Mouse (Mus musculus) heart, embryonic 12.5 days (tissue): ENCODE measurements at regions not wholly inside any gene's neighbourhood (a gene's known extent, or its start where the extent isn't known, plus 50 kb on each side); places are given as distances from the start of the nearest gene placed in this dataset.

Experiments used
- ATAC-seq: fragments of 200-750 bp; cut with Nextera tagmentation; 2 replicates; pipeline ENCODE4 v1.8.0; 2017; ENCODE audit warnings: moderate TSS enrichment, moderate library complexity; ENCODE audit not compliant: insufficient number of reproducible peaks, low FRiP score
- H3K27ac ChIP-seq: fragments of 300-500 bp; sonication (generic); 2 replicates; pipeline ENCODE4 v1.5.1; 2016; ENCODE audit warnings: mild to moderate bottlenecking, moderate library complexity; ENCODE audit not compliant: poor library complexity, severe bottlenecking
- H3K27me3 ChIP-seq: fragments of 300-500 bp; sonication (generic); replicated peaks from 2 replicates; pipeline ENCODE4 v1.6.1; 2016; ENCODE audit warnings: mild to moderate bottlenecking, moderate library complexity
- H3K36me3 ChIP-seq: fragments of 300-500 bp; sonication (generic); 2 replicates; pipeline ENCODE4 v1.6.1; 2016; ENCODE audit warnings: mild to moderate bottlenecking, moderate library complexity
- H3K4me1 ChIP-seq: fragments of 300-500 bp; sonication (generic); replicated peaks from 2 replicates; pipeline ENCODE4 v1.6.1; 2016; ENCODE audit warnings: mild to moderate bottlenecking
- H3K4me2 ChIP-seq: fragments of 300-500 bp; sonication (generic); 2 replicates; pipeline ENCODE4 v1.6.1; 2016; ENCODE audit warnings: mild to moderate bottlenecking, moderate library complexity
- H3K4me3 ChIP-seq: fragments of 300-500 bp; sonication (generic); 2 replicates; pipeline ENCODE4 v1.5.1; 2016; ENCODE audit warnings: mild to moderate bottlenecking
- H3K9ac ChIP-seq: fragments of 300-500 bp; sonication (generic); 2 replicates; pipeline ENCODE4 v1.6.1; 2016; ENCODE audit warnings: mild to moderate bottlenecking, moderate library complexity
- H3K9me3 ChIP-seq: fragments of 300-500 bp; sonication (generic); replicated peaks from 2 replicates; pipeline ENCODE4 v1.6.1; 2016; ENCODE audit warnings: mild to moderate bottlenecking, moderate library complexity
- WGBS: fragments of 180-500 bp; shearing (Covaris S2); methylation state at CpG from one replicate; pipeline ENCODE4 v1.1.7; 2016; 5-methylcytosine and 5-hydroxymethylcytosine counted together

- Histone ChIP-seq H3K4me1 (no peaks in the 10 kb centered on the region), H3K4me2 (no peak overlapping the region), H3K27me3 (no peaks in the 10 kb centered on the region), H3K36me3 (no peaks in the 10 kb centered on the region), H3K4me3 (no peak overlapping the region), H3K27ac (no peak overlapping the region), H3K9ac (no peak overlapping the region), H3K9me3 (no peaks in the 10 kb centered on the region)
- no peak for ATAC-seq
- 69% methylated on average over 3 of the region's 3 CpGs for WGBS
These were observed 128.7 kb upstream of the Prkg2 start for GRCm38 (mm10) chr5:99165807-99166360.

DNA sequence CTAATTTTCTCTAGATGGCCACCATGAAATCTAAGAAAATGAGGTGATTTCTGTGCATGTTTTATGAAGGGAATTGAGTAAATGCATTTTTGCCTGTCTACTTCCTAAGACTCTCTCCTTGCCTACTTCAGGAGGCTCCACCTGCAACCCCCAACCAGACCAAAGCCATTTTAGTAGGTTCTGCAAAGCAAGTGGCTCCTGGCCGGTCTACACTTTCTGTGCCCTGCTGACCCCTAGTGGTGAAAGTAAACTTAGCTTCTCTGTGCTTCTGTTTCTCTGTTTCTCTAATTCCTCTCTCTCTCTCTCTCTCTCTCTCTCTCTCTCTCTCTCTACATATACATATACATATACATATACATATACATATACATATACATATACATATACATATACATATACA is 120.8 kb upstream of the Prkg2 start:
- H3K27me3 ChIP-seq: peaks cover 11% of the 10 kb centered on the region; the same call in 1 of the 2 replicates
- H3K36me3 ChIP-seq: no peaks in the 10 kb centered on the region
- no peak for ATAC-seq
- WGBS: 4% methylated on average over 1 of the region's 1 CpGs
- H3K27ac ChIP-seq: no peak overlapping the region
- no peak overlapping the region for H3K9ac ChIP-seq
- no peak overlapping the region for H3K4me3 ChIP-seq
- no peak overlapping the region for H3K4me2 ChIP-seq
- no peaks in the 10 kb centered on the region for H3K4me1 ChIP-seq
- H3K9me3 ChIP-seq: no peaks in the 10 kb centered on the region

DNA sequence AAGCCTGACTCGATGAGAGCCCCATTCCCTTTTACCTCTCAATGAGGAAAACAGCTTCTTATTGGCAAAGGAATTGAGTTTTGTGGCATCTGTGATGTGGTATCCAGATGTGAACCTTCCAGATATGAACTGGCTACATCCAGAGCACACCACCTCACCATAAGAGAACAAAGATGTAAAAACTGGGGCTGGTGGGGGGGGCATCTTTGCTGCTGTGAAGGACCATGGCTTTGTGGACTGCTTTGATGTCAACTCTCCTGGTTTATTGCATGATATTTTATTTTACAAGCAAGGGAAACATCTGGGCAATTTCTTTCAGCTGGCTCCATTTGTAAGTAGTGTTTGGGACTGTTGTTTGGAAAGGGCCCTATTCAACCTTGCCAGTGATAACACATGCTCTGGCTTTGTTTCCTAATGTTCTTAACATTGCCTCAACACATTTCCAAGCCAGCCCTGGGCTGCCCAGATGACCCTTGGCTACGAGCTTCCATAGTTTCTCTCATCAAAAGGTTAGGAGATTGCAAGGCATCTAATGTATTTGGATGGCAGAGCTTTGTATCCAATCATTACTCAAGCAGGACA is 116.2 kb upstream of the Prkg2 start:
- Histone ChIP-seq H3K4me3 (no peak overlapping the region), H3K36me3 (no peaks in the 10 kb centered on the region), H3K27me3 (peaks cover 11% of the 10 kb centered on the region; the same call in 1 of the 2 replicates), H3K9ac (no peak overlapping the region), H3K27ac (no peak overlapping the region), H3K4me2 (no peak overlapping the region), H3K9me3 (no peaks in the 10 kb centered on the region), H3K4me1 (0 out of 2 replicates have a peak, but pooled peaks cover 3% of the 10 kb centered on the region)
- ATAC-seq: no peak
- WGBS: 59% methylated on average over 2 of the region's 2 CpGs

DNA sequence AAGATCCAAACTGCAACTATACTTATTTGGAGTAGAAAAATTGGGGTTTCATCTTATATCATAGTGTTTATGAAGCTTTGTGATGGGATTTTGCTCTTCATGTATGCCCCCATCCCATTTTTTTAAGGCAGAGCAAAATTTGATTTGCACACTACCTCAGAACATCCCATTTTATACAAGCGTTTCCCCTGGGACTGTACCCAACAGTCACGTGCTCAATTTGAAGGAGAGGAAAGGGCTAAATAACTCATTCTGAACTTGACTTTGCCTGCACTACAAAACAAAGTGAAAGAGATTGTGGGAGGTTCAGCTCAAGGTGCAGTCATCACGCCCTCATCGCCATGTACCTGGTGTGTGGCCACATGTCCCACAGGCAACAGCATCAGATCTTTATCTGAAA is 115.1 kb upstream of the Prkg2 start:
- Histone ChIP-seq H3K9ac (no peak overlapping the region), H3K4me2 (no peak overlapping the region), H3K27me3 (peaks cover 8% of the 10 kb centered on the region; the same call in 1 of the 2 replicates), H3K36me3 (no peaks in the 10 kb centered on the region), H3K27ac (no peak overlapping the region), H3K4me3 (no peak overlapping the region), H3K4me1 (0 out of 2 replicates have a peak, but pooled peaks cover 3% of the 10 kb centered on the region), H3K9me3 (no peaks in the 10 kb centered on the region)
- no peak for ATAC-seq
- WGBS: 79% methylated on average over 4 of the region's 4 CpGs

DNA sequence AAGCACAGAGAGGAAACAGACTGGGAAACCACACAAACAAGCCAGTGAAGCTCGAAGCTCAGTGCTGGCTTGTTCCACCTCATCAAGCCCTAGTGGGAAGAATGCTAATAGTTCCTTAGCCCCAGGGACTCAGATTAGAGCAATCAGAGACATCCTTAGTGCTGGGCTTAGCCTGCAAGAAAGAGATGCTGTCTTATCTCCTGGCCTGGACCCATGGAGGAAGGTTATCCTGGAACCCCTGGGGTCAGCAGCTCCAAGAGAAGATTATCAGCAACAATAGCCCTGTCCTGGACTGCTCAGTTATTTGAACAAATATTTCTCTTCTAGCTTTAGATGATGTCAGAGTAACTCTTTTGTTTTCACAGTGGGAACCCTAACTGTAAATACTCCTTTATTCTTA is 112.8 kb upstream of the Prkg2 start:
- Histone ChIP-seq H3K36me3 (no peaks in the 10 kb centered on the region), H3K4me3 (no peak overlapping the region), H3K27me3 (no peaks in the 10 kb centered on the region), H3K4me2 (no peak overlapping the region), H3K27ac (no peak overlapping the region), H3K9ac (no peak overlapping the region), H3K4me1 (0 out of 2 replicates have a peak, but pooled peaks cover 3% of the 10 kb centered on the region), H3K9me3 (no peaks in the 10 kb centered on the region)
- WGBS: 9% methylated on average over 1 of the region's 1 CpGs
- peak; percentile 69; the same call in 1 of the 2 replicates for ATAC-seq

DNA sequence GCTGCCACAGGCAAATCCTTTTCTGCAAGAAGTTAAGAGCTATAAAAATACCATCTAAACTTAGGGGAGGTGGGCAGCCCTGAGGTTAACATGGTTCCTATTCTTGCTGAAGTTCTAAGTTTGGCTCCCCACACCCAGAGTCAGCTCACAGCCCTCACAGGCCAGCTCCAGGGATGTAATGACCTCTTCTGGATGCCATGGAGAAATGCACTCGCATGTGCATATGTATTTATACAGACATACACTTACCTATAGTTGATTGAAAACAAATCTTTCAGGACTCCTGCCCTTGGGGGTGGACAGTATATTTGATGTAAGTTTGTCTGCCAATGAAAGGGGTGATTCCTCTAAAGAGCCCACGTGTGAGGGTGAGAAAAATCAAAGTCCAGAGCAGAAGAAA is 95.5 kb upstream of the Prkg2 start:
- H3K27ac ChIP-seq: no peak overlapping the region
- no peak overlapping the region for H3K4me2 ChIP-seq
- no peaks in the 10 kb centered on the region for H3K36me3 ChIP-seq
- no peaks in the 10 kb centered on the region for H3K27me3 ChIP-seq
- H3K9me3 ChIP-seq: no peaks in the 10 kb centered on the region
- no peak overlapping the region for H3K9ac ChIP-seq
- no peak for ATAC-seq
- WGBS: 72% methylated on average over 2 of the region's 2 CpGs
- no peak overlapping the region for H3K4me3 ChIP-seq
- 0 out of 2 replicates have a peak, but pooled peaks cover 3% of the 10 kb centered on the region for H3K4me1 ChIP-seq

GRCm38 (mm10) chr5:99128628-99129027 is 91.5 kb upstream of the Prkg2 start:
- ATAC-seq: no peak
- H3K4me3 ChIP-seq: no peak overlapping the region
- 0 out of 2 replicates have a peak, but pooled peaks cover 3% of the 10 kb centered on the region for H3K4me1 ChIP-seq
- no peaks in the 10 kb centered on the region for H3K27me3 ChIP-seq
- H3K36me3 ChIP-seq: no peaks in the 10 kb centered on the region
- no peaks in the 10 kb centered on the region for H3K9me3 ChIP-seq
- 49% methylated on average over 6 of the region's 6 CpGs for WGBS
- H3K9ac ChIP-seq: no peak overlapping the region
- H3K27ac ChIP-seq: no peak overlapping the region
- H3K4me2 ChIP-seq: no peak overlapping the region

DNA sequence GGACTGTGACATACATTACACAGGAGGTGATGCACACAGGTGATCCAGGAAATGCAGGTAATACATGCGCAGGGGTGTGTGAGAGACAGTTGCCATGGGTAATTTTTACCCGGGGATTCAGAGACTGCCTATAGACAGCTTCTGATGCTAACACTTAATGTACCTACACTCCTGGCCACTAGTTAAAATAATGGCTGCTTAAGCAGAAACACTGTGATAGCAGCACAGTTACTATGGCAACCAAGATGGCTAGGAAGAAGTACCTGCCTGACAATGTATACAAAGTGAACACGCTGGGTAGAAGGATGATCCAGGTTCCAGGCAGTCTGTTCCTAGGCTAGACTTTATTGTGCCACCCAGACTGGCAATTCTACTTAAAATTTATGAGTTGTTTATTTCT is 88.3 kb upstream of the Prkg2 start:
- ATAC-seq: no peak
- H3K36me3 ChIP-seq: no peaks in the 10 kb centered on the region
- H3K4me3 ChIP-seq: no peak overlapping the region
- no peak overlapping the region for H3K4me2 ChIP-seq
- H3K9me3 ChIP-seq: no peaks in the 10 kb centered on the region
- H3K27me3 ChIP-seq: no peaks in the 10 kb centered on the region
- 0 out of 2 replicates have a peak, but pooled peaks cover 3% of the 10 kb centered on the region for H3K4me1 ChIP-seq
- WGBS: 83% methylated on average over 3 of the region's 3 CpGs
- no peak overlapping the region for H3K9ac ChIP-seq
- H3K27ac ChIP-seq: no peak overlapping the region

DNA sequence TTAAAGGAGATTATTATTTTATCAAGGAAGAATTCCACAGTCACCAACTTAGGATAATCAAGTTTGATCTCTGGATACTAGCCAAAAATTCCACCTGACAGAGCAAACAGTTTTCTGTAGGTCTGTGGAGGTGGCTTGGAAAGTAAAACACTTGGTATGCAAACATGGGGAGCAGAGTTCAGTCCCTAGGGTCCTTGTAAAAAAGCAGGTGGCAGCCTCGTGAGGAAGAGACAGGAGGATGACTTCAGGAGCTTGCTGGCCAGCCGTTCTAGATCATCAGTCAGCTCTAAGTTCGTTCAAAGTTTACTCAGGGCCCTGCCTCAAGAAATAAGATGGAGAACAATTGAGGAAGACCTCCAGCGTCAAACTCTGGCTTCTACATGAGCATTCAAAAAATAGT is 74.6 kb upstream of the Prkg2 start:
- Histone ChIP-seq H3K4me2 (no peak overlapping the region), H3K4me3 (no peak overlapping the region), H3K9me3 (no peaks in the 10 kb centered on the region), H3K9ac (no peak overlapping the region), H3K27ac (no peak overlapping the region), H3K4me1 (no peaks in the 10 kb centered on the region), H3K27me3 (no peaks in the 10 kb centered on the region; the same call in 1 of the 2 replicates), H3K36me3 (no peaks in the 10 kb centered on the region)
- 78% methylated on average over 4 of the region's 4 CpGs for WGBS
- no peak for ATAC-seq

- no peaks in the 10 kb centered on the region for H3K36me3 ChIP-seq
- no peaks in the 10 kb centered on the region for H3K4me1 ChIP-seq
- no peak for ATAC-seq
- no peaks in the 10 kb centered on the region; the same call in 1 of the 2 replicates for H3K27me3 ChIP-seq
- H3K27ac ChIP-seq: no peak overlapping the region
- no peak overlapping the region for H3K4me2 ChIP-seq
- no peak overlapping the region for H3K9ac ChIP-seq
- WGBS: 51% methylated on average over 4 of the region's 4 CpGs
- H3K9me3 ChIP-seq: no peaks in the 10 kb centered on the region
- no peak overlapping the region for H3K4me3 ChIP-seq
These were observed 74.1 kb upstream of the Prkg2 start for GRCm38 (mm10) chr5:99111235-99111634.

DNA sequence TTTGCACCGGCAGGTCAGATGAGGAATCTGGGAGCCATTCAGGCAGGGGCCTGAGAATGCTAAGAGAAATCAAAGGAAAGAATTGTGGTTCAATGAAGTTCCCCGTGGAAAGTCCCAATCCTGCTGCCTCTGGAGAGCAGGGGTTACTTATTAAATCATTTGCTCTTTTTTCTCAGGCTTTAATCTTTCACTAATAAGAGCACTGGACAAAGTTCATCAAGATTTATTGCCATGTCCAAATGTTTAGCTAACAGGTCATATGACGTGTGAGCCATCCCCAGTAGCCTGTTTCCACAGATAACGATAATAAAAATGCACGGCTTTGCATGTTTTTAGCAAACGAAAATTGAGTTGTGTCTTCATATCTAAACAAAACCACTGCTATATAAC is 62.6 kb upstream of the Prkg2 start:
- ATAC-seq: no peak

More for the DNA sequence above, 62.6 kb upstream of the Prkg2 start:
- no peaks in the 10 kb centered on the region for H3K27me3 ChIP-seq
- no peaks in the 10 kb centered on the region for H3K4me1 ChIP-seq
- no peaks in the 10 kb centered on the region for H3K36me3 ChIP-seq
- WGBS: 86% methylated on average over 6 of the region's 6 CpGs
- no peak overlapping the region for H3K27ac ChIP-seq
- H3K4me2 ChIP-seq: no peak overlapping the region
- 0 out of 2 replicates have a peak, but pooled peaks cover 3% of the 10 kb centered on the region for H3K9me3 ChIP-seq
- H3K9ac ChIP-seq: no peak overlapping the region
- H3K4me3 ChIP-seq: no peak overlapping the region
